Mouse (Mus musculus) left cerebral cortex, adult 11 months (tissue): ENCODE measurements at regions not wholly inside any gene's neighbourhood (a gene's known extent, or its start where the extent isn't known, plus 50 kb on each side); places are given as distances from the start of the nearest gene placed in this dataset.
"Not testable (repeated sequence)": the region's sequence is repeated elsewhere in the genome, so short reads cannot be mapped to it uniquely, and the experiment has no call there.

Experiments used
- DNase-seq: peaks from one replicate; pipeline ENCODE4 v3.0.0; 2022; ENCODE audit warnings: low spot score

DNA sequence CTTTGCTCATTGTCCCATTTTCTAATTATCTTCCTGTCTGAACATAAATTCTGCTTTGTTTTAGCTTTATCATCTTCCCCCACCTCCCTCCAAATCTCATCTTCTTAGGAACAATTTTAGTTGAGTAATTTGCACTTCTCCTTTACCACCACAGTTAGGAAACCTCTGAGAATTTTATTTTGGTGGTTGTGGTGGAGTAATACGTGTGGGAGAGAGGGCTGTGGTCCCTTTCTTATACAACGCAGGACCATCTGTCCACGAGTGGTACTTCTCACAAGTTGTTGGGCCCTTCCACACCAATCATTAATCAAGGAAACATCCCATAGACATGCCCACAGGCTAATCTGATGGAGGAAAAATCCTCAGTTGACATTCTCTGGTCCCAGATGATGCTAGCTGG, 614.2 kb upstream of the Olfr1507 start:
- DNase-seq: not testable (repeated sequence)

DNA sequence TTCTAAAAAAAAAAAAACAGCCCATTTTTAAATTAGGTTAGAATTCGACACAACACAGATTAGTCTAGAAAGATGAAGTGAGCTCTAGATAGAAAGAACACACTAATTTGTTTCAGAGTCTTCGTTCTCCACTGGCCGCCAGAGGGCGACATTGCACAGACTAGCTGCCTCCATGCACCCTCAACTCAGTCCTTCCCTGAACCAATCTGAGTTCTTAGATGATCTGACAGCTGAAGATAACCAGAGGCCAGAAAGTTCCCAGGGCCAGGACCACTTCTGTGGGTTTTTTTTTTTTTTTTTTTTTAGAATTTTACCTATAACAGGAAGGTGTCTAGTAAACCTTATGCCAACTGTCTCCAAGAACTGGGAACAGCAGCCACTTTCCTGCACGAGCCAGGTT, 605.8 kb upstream of the Olfr1507 start:
- DNase-seq: not testable (repeated sequence)

DNA sequence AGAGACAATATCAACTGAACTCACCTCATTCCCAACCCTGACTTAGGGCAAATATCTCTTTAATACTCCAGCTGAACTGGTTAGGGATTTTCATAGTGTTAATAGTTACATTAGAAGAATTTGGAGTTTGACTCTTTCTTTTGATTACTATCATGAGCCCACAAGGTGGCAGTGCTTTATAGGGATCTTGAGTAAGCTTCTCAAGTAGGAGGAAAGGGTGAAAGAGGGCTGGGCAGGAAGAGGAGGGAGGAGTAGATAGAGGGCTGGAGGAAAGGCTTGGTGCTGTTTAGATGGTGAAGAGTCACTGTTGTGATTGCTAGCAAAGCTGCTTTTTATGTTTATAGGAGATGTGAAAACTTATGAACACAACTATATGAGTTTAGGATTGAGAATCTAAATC, 595.4 kb upstream of the Olfr1507 start:
- not testable (repeated sequence) for DNase-seq

DNA sequence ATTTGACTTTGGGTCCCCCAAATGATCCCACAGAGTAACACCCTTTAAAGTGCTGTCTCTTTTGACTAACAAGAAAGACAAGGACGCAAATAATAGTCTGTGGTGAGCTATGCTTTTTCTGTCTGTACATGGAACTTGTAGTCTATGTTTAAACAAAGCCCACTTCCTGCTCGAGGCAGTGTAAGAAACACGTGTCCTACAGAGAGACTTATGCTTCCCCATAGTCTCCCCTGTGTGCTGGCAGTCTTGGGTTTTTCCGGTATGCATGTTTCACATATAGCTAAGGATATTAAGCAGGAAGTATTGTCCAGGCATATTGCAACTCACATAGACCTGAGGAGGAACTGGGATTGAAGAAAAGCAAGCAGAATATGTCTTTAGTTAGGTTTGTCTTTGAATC, 586.3 kb upstream of the Olfr1507 start:
- DNase-seq: not testable (repeated sequence)

DNA sequence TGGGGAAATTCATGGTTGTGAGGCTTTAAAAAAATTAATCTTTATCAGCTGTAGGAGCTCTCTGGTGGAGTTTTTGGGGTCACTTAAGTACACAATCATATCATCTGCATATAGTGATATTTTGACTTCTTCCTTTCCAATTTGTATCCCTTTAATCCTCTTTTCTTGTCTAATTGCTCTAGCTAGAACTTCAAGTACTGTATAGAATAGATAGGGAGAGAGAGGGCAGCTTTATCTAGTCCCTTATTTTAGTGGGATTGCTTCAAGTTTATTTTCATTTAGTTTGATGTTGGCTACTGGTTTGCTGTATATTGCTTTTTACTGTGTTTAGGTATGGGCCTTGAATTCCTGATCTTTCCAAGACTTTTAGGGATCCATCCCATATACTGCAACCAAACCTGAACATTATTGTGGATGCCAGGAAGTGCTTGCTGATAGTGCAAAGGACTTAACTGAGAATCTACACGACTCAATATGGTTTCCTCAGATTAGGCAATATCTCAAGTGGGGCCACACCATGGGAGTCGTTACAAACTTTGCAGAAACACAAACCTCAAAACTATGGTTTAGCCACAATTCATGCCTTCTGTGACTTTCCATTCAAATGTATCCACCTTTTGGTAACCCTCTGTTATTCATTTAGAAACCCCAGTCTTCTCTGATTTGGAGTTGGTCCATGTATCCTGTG, 585.6 kb upstream of the Olfr1507 start:
- DNase-seq: not testable (repeated sequence)

DNA sequence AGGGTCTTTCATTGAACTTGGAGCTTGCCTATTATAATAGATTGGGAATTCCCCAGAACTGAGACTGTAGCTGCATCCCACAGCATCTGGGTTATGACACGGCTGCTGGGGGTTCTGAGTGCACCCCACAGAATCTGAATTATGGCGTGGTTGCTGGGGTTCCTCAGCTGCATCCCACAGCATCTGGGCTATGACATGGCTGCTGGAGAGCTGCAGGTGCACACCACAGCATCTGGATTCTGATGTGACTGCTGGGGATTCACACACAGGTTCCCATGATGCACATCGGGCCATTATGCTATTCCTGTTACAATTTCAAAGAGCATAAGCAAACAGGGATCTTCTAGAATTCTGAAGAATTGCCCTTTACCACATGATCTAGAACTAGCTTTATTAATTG, 585.0 kb upstream of the Olfr1507 start:
- not testable (repeated sequence) for DNase-seq

DNA sequence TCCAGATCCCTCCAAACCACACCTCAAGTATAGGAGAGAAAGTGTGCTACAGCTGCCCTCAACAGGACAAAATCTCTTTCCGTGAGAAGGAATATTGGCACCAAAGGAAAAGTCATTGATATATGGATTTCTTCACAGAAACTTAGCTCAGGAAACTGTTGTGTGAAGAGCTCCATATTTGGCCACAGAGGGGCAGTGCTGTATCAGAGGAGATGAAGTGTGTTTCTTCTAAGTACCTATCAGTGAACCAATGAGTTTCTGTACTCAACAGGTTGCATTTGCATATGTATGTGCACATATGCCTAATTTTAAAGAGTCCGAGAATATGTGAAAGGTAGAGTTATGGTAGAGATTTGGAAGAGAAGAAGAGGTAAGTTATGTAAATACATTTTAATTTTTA, 580.4 kb upstream of the Olfr1507 start:
- DNase-seq: not testable (repeated sequence)

DNA sequence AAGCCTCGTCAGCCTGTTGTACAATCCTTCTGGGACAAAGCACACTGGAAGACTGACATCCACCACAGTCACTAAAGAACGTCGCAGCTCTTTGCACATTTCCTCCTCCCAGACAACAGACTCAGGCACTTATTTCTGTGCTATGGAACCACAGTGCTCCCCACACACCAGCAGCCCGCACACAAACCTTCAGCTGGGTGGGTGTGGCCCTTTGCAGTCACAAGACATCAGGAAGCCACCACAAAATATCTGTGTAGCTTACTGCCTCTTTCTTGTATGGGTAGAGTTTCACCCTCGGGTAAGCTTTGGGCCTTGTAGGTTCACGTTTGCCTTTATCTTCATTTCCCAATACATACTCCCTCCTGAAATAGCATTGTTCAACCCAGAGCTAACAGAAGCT, 577.6 kb upstream of the Olfr1507 start:
- not testable (repeated sequence) for DNase-seq

DNA sequence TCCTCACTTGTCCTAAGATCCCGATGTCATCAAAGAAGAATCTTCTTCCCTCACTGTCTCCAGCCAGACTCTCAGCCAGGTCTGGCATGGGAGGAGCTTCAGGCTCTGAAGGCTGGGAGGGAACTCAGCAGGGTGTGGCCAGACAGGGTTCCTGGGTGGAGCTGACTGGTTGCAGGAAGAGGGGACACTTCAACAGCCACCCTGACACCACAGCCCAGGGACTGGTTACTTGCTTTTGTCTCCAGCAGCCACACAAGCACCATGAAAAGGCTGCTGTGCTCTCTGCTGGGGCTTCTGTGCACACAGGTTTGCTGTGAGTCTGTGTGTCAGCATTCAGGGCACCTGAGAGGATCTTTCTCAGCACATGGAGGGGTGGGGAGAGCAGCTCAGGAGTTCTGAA, 577.0 kb upstream of the Olfr1507 start:
- DNase-seq: not testable (repeated sequence)

DNA sequence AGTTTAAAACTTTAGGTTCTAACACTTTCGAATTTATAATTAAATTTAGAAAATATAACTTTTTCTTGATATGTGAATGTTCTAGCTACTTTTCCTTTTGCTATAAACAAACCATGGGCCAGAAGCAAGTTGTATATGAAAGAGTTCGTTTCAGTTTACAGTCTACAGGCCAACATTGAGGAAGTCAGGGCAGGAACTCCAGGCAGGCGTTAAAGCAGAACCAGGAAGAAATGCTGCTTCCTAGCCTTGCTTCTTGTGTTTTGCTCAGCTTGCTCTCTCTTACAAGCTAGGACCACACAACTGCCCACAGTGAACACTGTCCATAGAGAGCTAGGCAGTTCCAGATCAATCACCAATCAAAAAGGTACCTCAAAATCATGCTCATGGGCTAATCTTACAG, 558.9 kb upstream of the Olfr1507 start:
- not testable (repeated sequence) for DNase-seq

DNA sequence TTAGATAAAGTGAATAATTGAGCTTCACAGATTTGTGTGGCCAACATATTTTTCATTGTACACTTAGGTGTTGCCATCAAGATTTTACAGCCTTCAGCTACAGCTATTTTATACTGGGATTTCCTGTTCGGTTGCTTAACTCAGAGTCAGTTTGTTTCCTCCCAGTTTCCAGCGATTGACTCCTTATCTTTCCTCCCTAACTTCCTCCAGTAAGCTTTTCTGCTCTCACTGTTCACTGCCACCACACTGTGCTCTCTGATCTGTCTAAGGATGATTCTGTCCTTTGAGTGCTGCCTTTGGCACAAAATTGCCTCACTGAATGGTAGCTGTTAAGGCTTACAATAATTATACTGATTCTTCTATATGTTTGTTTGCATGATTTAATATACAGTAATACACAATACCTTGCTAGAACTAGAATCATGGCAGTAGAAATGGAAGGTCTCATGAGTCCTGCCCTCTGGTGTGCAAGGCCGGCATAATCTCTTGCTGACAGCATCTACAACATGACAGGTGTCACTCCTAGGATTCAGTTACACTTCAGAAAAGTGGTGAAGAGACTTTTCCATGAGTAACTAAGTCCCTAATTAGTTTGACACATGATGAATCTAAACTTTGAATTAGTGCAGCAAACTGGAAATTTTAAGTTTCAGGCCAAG, 558.0 kb upstream of the Olfr1507 start:
- not testable (repeated sequence) for DNase-seq

DNA sequence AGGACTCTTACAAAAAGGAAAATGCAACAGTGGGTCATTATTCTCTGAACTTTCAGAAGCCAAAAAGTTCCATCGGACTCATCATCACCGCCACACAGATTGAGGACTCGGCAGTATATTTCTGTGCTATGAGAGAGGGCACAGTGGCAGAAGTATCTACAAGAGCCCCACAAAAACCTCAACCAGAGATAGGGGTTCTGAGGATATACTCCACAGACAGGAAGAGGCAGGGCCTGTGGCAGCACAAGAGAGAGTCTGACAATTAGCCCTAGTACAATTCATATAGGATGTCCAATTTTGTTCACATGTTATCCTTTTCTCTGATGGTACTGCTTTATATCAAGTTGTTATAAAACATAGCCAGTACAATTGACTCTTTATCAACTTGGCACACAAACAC, 552.1 kb upstream of the Olfr1507 start:
- not testable (repeated sequence) for DNase-seq

DNA sequence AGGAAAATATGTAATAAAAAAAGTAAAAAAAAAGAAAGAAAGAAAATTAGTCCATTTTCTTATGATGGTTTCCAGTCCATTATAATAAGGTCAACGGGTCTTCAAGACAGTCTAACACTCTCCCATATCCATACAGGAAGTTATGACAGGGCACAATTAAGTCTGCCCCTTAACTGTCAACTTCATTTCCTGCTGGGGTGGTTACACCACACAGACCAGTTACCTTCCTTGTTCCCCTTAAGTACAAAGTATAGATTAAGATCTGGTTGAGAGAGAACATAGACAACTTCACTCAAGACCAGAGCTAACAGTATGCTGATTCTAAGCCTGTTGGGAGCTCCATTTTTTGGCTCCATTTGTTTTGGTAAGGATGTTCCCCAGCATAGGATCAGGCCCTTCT, 551.4 kb upstream of the Olfr1507 start:
- not testable (repeated sequence) for DNase-seq

DNA sequence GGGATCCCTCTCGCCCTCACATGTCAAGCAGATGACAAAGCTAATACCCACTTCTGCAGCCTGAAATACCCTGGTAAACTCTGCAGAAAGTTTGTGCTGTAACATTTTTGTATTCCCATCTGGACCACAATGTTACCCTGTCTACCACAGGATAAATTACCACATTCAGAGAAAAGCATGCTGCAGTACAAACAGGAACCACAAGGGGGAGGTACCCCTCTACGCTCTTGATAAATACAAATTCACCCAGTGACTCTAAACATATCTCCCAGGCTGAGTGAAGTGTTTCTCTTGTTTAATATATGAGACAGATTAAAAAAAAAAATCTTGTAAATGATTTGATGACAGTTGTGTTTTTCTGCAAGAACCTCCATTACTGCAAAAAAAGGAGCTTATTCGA, 549.8 kb upstream of the Olfr1507 start:
- not testable (repeated sequence) for DNase-seq

DNA sequence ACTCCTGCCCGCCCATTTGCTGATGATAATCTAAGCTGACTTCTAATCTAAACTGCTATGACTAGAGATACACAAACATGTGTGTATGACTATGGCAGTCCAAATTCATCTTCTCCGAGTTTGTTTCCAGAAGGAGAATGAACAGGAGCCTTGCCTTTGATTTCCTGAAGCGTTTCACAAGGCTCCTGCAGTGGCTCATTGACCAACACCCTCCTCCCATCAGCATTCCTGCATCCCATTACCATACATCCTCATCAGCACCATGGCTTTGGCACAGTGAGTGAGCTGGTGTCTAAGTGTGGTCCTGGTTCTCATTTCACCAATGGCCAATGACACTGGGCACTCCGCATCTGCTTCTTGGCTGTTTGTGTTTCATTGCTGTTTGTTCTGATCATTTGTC, 548.6 kb upstream of the Olfr1507 start:
- DNase-seq: not testable (repeated sequence)

DNA sequence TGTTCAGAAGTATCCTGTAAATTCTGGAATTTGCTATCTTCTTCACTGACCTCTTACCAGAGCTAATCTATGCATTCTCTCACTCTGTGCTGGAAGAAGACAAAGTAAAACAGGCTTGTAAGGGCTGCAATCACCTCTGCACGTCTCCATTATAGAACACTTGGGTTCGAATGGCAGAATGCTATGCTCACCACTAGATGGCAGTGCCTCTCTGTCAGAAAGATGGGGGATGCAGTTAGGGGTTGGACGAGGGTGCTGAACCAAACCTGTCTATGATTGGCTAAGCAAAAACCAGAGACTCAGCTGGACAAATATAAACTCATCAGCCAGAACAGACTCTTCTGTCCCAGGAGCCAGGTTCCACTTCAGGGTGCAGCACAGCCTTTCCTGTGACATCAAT, 546.5 kb upstream of the Olfr1507 start:
- DNase-seq: not testable (repeated sequence)

DNA sequence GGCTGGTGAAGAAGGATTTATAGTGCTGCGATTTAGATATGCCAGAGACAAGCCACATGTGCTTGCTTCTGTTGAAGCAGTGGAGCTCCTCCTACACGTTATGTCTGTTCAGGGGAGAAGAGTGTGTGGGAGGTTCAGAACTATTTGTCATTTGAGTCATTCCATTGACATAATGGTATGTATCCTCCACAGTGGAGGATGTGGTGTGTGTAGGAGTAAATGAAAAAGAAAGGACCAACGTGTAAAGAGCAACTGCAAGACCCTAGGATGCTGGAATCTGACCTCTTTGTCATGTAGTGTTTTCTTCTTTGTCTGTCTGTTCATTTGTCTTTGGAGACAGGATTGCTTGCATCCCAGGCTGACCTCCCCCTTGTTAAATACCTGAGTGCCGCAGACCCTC, 543.9 kb upstream of the Olfr1507 start:
- DNase-seq: not testable (repeated sequence)

DNA sequence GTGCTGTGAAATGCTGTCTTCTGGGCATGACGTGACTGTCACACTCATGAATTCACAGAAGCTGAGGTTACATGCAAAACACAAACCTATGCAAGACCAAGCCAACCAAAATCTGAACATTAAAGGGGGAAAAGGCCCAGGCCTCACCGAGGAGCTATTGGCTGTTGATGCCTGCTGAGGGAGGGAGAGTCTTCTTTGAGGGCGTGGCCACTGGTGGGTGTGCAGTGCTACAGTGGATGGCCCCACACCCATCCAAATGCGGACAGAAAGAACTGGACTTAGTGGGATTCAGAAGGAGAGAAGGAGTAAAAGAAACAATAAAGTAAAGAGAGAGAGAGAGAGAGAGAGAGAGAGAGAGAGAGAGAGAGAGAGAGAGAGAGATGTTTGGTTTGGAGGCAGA, 539.4 kb upstream of the Olfr1507 start:
- not testable (repeated sequence) for DNase-seq

DNA sequence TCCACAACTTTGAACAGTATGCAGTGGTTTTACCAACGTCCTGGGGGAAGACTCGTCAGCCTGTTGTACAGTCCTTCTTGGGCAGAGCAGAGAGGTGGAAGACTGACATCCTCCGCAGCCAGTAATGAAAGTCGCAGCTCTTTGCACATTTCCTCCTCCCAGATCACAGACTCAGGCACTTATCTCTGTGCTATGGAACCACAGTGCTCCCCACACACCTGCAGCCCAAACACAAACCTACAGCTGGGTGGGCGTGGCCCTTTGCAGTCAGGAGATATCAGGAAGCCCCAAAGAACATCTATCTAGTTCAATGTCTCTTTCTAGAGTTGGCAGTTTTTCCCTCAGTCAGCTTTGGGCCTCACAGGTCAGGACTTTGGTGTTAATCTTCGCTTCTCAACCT, 537.7 kb upstream of the Olfr1507 start:
- DNase-seq: not testable (repeated sequence)

DNA sequence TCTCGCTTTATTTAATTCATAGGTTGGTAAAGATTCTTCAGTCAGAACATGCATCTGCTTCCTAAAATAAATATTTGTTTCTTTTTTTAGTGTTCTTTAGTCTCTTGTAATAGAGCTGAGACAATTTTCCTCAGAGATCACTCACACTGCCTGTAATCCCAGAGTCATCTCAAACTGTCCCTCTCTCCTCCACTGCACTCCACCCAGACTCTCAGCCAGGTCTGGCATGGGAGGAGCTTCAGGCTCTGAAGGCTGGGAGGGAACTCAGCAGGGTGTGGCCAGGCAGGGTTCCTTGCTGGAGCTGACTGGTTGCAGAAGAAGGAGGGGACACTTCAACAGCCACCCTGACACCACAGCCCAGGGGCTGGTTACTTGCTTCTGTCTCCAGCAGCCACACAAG, 536.9 kb upstream of the Olfr1507 start:
- DNase-seq: not testable (repeated sequence)

DNA sequence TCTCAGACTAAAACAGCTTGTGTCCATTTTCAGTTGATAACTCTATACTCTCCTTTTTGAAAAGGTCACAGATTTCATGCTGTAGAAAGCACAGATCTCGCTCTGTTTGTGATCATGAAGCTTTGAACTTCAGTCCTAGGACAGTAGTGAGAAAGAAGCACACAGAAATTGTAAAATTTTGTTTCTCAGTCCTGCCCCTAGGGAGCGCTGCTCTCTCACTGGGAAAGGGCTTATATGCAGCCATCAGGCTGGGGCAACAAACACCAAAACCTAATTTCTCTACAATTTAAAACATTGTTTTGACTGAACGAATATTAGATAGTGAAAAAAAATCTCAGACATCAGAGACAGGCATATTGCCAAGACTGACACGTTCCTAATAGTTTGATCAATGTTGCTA, 534.7 kb upstream of the Olfr1507 start:
- not testable (repeated sequence) for DNase-seq

DNA sequence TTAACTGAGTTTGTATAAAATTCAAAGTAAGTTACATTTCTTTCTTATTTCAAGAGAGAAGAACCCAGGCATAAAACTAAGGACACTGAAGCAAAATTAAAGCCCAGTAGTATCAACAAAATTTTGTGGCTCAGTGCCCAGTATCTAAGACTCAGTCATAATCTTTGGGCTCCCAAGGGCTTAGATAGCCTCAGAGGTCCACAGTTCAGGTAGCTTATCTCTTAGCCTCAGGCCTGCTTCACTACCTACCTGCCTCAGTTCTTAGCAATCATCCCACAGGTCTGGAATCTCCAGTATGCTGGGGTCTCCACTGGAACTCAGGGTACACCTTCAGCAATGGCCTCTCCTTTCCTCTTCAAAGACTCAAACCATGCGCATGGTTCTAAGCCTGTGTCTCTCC, 531.4 kb upstream of the Olfr1507 start:
- DNase-seq: not testable (repeated sequence)

DNA sequence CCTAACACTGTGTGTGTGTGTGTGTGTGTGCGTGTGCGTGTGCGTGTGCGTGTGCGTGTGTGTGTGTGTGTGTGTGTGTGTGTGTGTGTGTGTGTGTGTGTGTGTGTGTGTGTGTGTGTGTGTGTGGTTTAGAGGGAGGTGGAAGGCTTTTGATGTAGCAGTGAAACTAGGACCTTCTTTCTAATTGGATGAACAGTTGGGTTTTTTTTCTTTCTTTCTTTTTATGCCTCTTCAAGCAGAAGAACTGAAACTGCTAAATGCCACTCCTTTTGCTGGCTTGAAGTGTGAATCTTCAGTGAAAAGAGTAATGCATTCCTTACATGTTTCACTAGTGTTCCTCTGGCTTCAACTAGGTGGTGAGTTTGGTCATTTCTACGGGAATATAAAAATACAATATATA, 524.6 kb upstream of the Olfr1507 start:
- DNase-seq: not testable (repeated sequence)

DNA sequence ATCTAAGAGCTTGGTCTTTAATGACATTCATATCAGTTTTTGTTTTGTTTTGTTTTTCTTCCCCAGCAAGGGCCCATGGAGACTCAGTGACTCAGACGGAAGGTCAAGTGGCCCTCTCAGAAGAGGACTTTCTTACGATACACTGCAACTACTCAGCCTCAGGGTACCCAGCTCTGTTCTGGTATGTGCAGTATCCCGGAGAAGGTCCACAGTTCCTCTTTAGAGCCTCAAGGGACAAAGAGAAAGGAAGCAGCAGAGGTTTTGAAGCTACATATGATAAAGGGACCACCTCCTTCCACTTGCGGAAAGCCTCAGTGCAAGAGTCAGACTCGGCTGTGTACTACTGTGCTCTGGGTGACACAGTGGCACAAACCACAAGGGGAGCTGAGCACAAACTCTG, 512.2 kb upstream of the Olfr1507 start:
- DNase-seq: not testable (repeated sequence)
